Mouse (Mus musculus) embryo, embryonic 9.5 days (tissue): Measurements from ENCODE around the gene Clpsl2.

Experiments used
- DNase-seq: peaks from one replicate; pipeline ENCODE4 v3.0.0-alpha.2; 2017; ENCODE audit errors: extremely low spot score

Clpsl2 gene

DNA sequence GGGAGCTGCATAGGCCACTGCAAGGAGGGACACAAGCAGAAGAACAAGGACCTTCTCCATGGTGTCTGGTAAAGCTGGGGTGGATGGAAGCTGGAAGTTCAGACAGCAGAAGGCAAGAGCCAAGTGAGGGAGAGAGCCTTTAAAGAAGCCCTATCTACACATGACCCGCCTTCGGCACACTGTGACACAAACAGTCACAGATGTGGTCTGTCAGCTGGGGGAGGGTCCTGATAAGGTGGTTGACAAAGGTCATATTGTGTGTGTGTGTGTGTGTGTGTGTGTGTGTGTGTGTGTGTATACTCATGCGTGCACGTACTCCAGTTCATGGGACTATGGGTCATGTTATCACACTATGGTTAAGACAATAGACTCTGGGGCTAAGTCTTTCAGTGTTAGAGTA, 11.4 kb downstream of the Clpsl2 start, which contains the start of gene Clps:
TSS of gene Clps (minus strand) at position 169 of the 400 bp plus-strand sequence.
- no peak for DNase-seq

DNA sequence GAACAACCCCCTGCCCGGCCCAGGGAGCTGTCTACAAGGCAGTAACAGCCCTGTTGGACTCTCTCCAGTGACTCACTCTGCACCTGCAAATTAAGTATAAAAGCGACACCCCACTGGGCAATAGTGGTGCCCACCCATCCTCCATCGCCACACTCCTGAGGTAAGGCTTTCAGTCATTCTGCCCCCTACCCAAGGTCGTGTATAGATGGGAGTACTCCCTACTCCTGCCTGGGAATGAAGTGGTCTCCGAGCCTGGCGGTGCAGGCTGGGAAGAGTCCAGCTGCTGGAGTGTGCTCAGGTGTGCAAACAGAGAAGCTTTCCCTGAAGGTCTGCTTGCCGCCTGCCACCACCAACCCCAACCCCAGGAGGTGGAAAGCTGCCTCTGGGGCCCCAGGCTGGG, 12.4 kb downstream of the Clpsl2 start:
- no peak for DNase-seq

DNA sequence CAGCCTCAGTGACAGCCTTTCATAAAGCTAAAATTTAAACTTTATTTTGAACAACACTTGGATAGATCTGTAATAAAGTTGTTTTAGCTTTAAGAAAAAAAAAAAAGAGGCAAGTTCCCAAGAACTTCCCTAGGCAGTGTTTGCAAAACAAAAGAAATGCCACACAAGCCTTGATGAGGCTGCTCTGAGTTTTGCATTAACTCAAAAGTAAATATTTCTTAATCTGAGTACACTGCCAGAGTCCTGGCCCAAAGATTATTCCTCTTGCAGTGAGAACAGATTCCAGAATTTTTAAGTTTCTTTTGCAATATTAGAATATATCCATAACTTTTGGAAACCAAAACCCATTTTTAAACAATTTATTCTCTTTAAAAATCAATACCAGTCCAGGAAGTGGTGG, 16.0 kb downstream of the Clpsl2 start:
- DNase-seq: no peak

DNA sequence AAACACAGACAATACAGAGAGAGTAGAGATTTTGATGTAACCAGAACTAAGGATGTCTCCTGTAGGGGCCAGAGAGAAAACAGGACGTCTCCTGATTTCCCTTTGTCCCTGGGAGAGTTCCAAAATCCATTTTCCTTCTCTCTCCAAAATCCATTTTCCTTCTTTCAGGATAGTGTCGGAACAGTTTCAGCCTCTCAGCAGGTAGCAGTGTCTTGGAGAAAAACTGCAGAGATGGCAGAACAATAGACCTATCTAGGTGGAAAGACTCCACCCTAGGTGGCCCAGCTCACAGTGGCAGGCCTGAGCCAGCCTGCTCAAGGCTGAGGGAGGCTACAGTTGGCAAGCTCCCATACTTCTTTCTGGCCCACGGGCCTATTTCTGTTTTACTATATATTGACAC, 18.3 kb downstream of the Clpsl2 start:
- no peak for DNase-seq

DNA sequence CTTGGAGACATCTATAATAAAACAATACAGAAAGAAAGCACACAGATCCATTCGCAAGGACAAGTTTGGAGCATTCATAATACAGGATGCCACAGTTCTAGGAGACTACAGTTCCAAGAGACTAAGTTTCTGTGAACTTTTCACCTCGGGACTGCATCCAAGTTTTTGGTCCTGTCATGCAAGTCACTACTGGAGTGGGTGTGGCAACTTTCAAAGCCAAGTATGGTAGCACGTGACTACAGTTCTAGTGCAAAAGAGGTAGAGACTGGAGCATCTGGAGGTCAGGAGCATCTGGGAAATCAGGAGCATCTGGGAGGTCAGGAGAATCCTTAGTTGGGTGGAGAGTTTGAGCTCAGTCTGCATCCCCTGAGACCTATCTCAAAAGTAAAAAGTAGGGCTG, 22.7 kb downstream of the Clpsl2 start:
- no peak for DNase-seq

DNA sequence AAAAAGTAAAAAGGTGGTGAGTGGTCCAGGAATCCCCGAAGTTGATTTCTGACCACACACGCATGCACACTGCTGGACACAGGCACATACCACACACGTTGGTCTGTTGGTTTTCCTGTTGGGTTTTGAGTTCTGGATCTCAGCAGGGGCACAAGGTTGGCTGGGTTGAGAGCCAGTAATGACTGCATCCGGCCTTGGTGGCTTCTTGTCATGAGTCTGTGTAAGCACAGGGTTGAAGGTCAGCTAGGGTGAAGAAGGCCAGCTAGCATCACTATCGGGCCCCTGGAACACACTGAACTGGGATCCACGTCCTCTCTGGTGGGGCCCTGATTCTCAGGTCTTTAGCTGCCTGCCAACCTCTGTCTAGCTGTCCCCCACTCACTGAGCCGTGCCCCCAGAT, 23.3 kb downstream of the Clpsl2 start:
- no peak for DNase-seq

DNA sequence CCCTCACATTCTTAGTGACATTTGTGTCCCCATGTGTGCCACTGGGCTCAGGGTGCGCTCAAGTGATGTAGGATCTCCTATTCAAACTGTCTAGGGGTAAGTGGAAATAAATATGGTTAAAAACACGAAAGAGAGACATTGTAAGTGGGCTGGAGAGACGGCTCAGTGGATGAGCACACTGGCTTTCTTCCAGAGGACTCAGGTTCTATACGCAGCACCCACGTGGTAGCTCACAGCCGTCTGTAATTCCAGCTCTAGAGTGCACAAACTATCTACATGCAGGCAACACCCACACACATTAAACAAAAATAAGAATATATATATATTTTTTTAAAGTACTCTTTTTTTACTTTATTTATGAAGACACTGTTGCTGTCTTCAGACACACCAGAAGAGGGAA, 23.7 kb downstream of the Clpsl2 start:
- no peak for DNase-seq

DNA sequence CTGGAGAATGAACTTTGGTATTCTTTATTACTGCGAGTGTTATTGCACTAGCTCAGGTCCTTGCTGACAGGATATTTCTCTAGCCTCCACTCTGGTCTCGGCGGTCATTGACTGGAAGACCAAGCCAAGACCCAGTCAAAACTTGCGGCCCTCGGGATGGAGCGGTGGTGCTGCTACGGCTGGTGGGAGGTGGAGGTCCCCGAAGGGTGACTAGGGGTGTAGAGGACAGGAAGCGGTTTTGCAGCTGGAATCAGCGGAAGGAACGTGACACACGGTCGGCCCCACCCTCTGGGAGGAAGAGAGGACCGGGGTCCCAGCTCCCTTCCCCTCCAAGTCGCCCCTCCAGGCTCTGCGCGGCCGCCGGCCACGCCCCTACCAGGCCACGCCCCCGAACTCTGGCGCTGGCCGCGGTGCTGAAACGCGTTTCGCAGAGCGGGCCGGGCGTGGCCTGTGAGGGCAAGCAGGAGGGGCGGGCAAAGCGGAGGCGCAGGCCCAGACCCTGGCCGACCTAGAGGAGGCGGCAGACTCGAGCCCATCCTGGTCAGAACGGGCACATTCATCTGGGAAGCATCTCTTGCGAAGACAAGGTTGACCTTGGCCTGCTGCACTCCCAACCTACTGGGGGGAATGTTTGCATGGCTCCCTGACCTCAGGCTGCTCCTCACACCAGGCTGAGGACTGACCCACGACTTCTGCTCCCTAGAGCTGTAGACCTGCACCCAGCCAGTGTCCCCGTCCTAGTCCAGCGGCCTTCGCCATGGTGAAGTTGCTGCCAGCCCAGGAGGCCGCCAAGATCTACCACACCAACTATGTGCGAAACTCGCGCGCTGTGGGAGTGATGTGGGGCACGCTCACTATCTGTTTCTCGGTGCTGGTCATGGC, 26.3 kb downstream of the Clpsl2 start, which contains the start of gene Lhfpl5:
TSS of gene Lhfpl5 (plus strand) at position 398 of the 882 bp plus-strand sequence.
- DNase-seq: peak; percentile 84

DNA sequence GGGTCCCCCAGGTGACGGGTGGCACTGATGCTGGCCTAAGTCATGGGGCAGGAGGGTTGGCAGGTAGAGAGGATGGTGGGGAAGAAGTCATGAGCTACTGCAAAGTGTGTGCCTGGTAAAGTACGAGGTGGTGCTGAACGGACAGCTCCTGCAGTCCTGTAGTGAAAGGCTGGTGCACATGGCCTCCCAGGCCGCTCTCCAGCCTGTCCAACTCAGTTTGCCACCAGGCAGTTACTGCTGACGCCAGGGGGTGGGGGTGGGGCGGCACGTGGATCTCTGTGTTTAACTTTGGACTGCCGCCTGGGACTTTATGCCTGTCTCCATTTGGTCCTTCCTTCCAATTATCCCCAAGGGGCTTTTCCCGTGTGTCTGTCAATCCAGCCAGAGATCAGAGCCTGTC, 31.2 kb downstream of the Clpsl2 start:
- peak; percentile 67 for DNase-seq

DNA sequence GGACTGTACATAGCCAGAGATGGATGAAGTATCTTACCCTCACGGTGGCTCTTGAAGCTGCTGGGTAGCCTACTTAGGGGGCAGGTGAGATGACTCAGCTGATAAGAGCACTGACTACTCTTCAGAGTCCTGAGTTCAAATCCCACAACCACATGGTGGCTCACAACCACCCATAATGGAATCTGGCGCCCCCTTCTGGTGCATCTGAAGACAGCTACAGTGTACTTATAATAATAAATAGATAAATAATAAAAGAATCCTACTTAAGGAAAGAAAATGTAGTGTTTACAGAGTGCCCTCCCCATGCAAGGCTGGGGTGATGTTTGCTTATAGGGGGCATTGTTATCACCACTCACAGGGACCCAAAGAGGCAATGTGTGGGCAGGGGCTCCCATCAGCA, 31.8 kb downstream of the Clpsl2 start:
- DNase-seq: no peak

DNA sequence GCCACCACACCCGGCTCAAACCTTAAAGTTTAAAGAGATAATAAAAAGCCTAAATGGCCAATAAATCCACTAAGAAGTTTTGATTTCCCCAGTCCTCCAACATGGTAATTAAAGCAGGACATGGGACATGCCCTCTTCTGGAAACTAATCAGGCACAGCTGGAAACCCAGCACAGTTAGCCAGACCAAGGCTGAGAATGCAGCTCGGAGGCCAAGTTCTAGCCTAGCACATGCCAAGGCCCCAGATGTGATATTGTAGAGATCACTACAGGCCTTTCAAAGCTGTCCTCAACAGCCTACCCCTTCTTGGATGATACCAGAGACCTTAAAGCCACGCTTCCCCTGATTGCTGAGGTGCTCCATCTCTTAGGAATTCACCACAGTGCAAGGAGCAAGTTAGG, 37.3 kb downstream of the Clpsl2 start:
- DNase-seq: no peak

DNA sequence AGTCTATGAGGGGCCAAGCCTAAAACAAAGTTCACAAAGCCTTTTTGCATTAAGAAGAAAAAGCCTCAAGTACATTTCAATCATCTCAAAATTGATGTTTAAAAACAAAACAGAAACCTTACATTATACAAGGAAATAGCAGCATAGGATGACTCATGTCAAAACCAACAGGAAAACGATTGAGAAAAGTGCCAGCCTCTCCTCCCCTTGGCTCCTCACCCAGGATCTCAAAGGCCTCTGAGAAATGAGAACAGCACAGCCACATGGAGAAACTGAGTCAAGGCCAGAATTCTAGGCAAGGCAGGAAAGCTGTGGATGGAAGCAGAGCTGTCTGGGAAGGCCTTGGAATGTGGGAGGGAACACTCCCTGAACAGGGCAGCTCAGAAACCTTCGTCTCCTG, 39.4 kb downstream of the Clpsl2 start:
- no peak for DNase-seq

DNA sequence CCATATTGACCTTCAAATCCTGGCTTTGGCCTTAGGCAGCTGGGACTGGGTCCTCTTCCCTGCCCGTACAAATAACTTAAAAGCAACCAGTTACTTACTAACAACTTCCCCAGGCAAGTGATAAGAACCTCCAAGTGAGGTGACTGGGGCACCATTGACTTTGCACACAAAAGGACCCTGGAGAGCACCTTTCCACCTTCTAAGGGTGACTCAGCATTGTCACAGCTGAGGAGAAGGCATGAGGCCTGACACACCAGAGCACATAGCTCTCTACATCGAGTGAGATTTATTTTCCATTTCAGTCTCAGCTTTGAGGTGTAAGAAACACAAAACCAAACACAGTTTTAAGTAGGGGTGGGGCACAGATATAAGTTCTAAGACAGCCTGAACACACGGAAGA, 41.4 kb downstream of the Clpsl2 start:
- no peak for DNase-seq

DNA sequence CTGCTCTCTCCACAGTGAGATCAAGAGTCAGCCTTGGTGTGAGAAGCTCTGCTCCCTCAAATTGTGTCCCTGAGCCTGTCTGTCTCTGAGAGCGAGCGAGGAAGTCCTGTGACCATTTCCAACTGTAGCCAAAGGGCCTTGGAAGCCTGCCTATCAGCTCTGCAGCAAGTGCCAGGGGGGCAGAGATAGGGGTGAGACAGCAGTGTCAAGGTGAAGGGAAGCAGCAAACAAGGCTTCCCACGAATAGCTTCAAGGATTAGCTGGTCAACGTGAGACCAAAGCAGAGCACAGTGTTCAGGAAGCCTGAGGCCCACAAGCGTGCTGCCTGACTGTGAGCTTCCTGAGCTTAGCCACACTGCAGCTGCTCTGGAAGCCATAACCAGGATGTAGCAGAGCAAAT, 42.3 kb downstream of the Clpsl2 start:
- DNase-seq: no peak

DNA sequence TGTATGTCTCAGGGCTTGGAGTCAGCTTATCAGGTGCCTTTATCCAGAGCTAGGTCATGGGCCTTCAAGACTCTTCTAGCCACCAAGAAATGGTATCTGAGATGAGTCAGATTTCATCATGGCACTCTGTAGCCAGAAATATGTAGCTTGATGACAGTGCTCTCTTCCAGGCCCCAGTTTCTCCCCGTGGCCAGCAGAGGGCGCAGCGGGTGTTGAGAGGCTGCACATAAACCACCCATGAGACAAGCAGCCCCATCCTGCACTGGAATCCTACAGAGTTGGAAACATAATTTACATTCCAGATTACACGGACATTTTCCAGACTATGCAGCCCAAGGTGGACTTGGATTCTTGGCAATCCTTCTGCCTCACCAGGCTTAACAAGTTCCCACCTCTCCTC, 43.8 kb downstream of the Clpsl2 start:
- DNase-seq: peak; percentile 72

DNA sequence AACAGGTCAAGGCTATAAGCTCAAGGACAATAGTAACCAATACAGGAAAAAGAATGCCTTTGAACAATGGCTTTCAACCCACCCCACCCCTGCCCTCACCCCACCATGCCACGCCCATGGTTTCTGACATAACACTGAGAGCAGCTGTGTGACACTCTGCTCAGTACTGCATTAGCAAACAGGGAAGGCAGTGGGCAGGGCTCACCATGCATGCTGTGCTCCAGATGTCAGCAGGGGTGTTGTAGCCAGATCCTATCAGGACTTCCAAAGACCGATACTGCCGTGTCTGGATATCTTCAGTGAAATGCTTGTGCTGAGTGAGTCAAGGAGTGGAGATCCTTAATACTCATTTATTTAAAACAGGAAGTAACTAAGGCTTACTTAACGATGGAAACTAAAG, 44.8 kb downstream of the Clpsl2 start:
- DNase-seq: no peak

DNA sequence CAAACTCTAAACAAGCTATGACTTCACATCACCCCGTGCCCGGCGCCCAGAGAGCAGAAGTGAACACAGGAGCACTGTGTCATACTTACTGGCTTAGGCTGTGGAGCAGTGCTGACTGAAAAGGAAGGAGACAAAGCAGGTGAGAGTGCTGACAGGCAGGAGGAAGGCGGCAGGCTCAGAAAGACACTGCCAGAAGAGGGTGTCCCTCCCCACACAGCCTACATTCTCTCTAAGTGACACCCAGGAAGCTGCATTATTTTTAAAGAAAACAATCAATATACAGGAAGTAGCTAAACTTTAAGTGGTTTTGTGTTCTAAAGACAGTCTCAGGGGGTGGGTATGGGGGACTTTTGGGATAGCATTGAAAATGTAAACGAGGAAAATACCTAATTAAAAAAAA, 51.6 kb downstream of the Clpsl2 start:
- DNase-seq: no peak

DNA sequence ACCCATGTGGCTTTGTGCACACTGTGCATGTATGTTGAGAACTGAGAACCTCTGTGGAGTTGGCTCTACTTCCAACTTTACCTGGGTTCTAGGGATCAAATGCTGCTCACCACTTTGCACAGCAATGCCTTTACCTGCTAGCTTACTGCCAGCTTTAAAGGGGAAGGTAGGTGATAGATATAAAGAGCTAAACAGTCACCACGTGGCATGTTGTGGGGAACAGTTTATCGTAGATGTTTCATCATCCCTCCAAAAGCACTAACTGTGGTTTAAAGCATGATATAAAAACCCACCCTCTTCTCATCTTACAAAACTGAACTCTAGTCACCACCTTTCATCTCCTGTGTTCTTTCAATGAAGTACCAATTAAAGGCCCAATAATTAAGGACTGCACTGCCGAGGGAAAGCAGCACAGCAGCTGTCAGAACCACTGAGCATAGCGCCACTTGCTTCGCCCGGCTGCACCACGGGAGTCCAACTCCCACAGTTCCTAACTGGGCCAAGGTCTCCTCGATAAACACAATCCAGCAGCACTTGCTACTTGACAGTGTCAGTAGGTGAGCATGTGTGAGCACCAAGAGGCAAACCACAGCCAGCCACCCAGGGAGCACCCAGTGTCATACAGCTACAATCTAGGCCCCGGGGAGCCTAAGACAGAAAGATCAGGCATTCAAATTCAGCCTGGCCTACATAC, 52.5 kb downstream of the Clpsl2 start:
- no peak for DNase-seq
